Mouse (Mus musculus): ENCODE measurements around the gene Cpne4. TPM values are rescaled to one million over a fixed set of nuclear protein-coding genes. Genes with fewer than 3 reads are reported as not detected.

The Cpne4 gene
- total RNA-seq, 2 experiments from 2014 or later: not detected

DNA sequence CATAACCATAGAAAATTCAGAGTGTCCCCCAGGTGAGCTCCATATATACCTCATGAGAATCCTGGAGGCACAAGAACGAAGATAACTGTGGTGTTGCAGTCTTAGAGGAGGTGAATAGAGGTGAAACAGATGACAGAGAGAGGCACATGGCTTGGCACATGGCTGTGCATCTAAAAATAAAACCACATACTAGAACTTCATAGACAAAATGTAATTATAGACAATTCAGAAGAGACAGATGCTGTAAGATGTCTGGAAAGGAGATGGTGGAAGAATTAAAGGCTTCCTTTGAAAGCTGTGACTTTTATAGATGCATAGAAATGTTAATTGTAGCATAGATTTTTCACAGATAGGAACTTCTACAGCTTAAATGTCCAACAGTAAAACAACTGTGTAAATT is 451.1 kb downstream of the Cpne4 start:
- no peak for ATAC-seq (replicated peaks; ENCODE audit: low FRiP score, low TSS enrichment, poor library complexity, severe bottlenecking)

DNA sequence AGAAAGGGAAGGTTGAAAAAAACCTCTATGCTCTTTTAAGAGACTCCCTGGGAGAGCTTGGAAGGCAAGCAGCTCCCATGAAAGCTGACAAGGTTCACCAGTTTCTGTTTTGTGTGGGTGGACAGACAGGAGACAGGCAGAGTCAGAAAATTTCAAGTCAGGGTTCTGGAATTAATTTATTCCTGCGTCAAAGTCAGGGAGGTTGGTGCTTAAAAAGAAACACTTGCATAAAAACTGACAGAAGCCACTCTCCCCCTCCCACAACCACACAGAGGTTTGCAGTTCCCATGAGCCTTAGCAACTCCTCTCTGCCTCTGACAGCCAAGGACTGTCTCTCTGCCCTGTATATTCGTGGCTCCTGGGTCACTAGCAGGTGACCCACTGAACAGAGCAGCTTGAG is 463.6 kb downstream of the Cpne4 start:
- ATAC-seq (replicated peaks; ENCODE audit: low FRiP score, low TSS enrichment, poor library complexity, severe bottlenecking): no peak

DNA sequence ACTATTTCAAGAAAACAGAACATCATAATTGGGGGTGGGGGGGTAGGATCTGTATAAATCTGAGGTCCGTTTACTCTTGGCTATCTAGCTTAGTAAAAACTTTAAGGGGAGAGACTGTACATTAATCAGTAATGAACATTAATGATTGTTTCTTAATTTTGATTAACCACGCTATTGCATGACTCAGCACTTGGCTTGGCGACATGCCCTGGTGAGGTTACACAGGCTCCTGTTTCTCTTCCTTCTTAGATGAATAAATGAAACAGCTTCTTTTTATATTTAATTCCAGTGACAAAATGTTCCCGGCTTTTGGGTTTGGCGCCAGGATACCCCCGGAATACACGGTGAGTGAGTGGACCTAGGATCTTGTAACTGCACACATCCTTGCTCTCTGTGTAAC is 471.1 kb downstream of the Cpne4 start:
- no peak for ATAC-seq (replicated peaks; ENCODE audit: low FRiP score, low TSS enrichment, poor library complexity, severe bottlenecking)

DNA sequence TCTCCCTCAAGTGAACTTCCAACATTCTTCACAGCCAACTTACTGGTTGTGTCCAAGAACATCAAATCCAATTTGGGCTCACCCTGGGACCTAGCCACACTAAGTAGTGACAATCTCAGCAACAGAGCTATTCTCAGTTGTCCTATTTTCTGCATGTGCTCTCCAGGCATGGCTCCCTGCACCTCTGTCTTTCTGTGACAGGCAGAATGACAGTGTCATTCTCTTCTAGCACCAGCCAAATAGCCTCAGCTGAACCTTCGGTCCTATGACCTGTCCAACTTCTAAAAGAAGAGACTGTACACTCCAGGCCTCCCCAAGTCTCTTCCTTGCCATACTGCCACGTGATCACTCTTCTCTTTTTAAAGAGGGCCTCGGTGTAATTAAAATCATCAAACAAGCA is 481.2 kb downstream of the Cpne4 start:
- ATAC-seq (replicated peaks; ENCODE audit: low FRiP score, low TSS enrichment, poor library complexity, severe bottlenecking): no peak

DNA sequence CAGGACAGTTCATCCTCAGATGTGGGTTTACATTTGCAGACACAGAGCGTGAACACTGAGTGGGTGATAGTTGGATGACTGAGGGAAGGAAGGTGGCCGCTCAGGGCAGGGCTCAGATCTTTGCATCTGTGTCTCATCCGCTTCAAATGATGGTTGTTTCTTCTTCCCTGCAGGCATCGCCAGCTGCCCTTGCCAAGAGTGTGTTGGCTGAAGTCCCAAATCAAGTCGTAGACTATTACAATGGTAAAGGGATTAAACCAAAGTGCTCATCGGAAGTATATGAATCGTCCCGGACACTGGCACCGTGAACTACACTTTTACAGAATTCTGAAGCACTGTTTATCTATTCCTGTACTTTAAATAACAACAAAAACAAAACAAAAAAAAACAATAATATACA is 485.5 kb downstream of the Cpne4 start:
- no peak for ATAC-seq (replicated peaks; ENCODE audit: low FRiP score, low TSS enrichment, poor library complexity, severe bottlenecking)

DNA sequence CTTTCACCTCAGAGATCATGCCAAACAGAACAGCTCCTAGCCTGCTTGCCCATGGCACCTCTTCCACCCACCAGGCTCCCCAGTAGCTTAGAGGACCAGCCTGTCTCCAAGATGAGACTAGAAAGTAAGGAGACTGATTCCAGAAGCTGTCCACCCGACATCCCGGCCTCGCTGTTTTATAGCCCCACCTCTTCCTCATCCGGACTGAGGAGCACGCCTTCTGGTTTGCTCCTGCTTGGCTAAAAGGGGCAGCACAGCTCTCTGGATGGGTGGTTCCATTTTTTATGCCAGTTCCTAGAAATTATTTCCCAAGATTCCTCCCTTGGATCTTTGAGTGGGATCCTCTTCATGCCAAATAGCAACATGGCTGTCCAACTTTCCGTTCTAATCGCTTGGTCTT is 486.6 kb downstream of the Cpne4 start:
- no peak for ATAC-seq (replicated peaks; ENCODE audit: low FRiP score, low TSS enrichment, poor library complexity, severe bottlenecking)

DNA sequence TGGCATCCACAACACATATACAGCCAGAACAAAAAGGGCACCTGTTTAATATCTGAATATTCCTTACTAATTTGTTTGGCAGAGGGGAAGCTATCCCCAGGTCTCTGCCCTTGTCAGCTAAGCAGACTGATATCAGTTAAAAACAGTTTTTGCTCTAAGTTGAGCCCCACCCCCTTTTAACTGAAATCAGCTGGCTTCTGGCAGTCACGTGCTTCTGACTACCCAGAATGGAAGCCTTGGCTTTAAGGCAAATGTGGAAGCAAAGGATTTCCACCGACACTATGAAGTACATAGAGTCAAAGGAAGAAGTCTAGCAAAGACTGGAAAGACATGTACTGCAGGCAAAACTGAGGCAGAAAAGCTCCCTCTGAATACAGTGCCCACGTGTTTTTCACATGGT is 490.8 kb downstream of the Cpne4 start:
- no peak for ATAC-seq (replicated peaks; ENCODE audit: low FRiP score, low TSS enrichment, poor library complexity, severe bottlenecking)

DNA sequence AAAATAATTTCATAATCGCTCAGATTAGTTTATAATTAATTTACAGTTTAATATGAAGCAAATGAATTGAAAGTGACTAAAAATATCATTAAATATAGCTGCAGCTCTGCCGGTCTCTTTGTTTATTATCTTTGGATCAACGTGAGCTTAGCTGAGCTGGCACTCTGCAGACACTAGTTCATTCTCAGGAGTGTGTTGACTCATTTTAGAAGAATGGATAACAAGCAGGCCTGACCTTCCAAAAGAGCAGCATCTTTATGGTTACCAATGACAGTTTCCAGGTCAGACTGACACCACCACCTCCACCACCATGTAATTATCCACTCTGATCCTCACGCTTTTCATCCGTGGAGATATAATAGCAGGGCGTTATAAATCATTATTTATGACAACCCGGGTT is 498.9 kb downstream of the Cpne4 start:
- no peak for ATAC-seq (replicated peaks; ENCODE audit: low FRiP score, low TSS enrichment, poor library complexity, severe bottlenecking)

DNA sequence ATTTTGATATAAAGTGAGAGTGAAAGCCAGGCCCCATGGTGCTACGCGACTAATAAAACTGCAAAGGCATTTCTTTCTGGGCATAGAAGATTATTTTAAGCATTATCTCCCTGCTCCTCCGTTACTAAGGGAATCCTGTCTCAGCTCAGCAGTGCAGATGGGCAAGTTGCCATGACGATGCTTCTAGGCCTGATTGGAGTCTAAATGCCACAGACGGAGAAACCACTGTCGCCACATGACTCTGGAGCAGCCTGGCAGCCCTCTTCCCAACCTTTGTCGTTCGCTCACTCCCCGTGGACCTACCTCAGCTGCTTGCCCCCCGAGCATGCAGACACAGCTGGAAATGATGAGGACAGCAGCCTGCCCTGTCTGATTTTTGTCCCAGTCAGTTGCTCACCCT is 501.3 kb downstream of the Cpne4 start:
- ATAC-seq (replicated peaks; ENCODE audit: low FRiP score, low TSS enrichment, poor library complexity, severe bottlenecking): no peak

DNA sequence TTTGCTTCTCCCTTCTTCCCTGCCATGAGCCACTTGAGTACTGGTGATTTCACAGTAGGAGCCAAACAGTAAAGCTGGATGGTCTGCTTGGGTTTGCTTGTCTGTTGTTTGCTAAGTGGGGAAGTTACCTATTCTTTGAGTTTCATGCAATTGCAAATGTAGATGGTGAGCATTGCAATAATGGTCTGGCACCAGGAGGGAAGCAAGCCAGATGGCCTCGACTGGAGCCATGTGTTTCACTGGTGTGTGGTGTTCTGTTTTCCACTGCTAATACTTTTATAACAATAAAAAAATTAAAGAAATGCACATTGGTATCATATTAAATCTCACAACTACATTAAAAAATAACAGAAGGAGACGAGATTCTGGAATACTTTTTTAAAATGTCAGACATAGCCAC is 502.6 kb downstream of the Cpne4 start:
- no peak for ATAC-seq (replicated peaks; ENCODE audit: low FRiP score, low TSS enrichment, poor library complexity, severe bottlenecking)

DNA sequence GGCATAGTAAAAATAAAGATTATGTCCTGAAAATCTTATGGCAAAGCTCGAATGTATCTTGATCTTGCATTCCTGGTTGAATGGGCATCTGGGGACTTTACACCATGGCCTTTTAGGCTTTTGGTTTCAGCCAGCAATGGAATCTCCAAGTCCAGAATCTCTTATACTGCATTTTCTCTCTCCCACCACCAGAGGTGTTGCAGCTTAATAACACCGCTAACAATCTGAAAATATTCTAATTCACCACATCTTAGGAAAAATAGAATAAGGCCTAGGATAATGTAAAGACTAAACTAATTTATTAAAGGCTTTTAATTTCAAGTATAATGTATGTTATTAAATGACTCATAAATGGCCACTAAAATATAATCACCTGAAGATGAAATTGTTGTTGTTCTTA is 503.2 kb downstream of the Cpne4 start:
- no peak for ATAC-seq (replicated peaks; ENCODE audit: low FRiP score, low TSS enrichment, poor library complexity, severe bottlenecking)

DNA sequence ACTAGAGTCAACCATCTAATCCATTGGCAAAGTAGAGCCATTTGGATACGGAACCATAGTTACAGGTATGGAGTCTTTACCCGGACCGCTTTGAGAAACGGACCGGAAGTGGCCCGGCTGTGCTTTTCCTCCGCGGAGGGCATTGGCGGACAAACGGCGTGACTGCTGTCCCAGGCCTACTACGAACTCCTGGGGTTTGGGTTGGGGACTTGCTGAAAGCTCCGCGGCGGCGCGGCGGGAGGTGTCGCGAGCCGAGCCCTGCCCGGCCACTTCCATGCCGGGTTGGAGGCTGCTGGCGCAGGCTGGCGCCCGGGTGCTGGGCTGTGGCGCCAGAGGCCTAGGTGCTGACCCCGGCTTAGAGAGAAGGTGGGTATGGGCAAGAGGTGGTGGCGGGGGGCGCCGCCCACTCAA is 506.1 kb downstream of the Cpne4 start, which contains the start of gene Mrpl3:
Mrpl3 (plus strand) TSS at position 93 of the 411 bp plus-strand sequence.
- ATAC-seq (replicated peaks; ENCODE audit: low FRiP score, low TSS enrichment, poor library complexity, severe bottlenecking): peak; percentile 85

DNA sequence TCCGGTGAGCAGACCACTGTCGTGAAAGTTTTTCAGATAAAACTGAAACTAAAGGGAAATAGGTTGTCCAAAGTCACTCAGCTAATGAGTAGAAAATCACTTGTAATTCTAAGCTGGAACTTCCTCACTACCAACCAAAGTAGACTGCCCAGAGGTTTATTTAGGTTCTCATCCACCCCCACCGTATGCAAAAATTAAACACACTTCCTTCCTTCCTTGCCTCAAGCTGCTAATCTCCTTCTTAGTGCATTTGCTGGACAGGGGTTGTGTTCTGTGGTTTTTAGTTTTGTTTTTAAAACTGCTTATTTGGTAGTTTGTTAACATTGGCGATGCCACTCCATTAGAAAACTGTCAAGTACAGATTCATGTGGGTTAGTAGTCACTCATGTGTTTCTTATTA is 506.7 kb downstream of the Cpne4 start:
- ATAC-seq (replicated peaks; ENCODE audit: low FRiP score, low TSS enrichment, poor library complexity, severe bottlenecking): peak; percentile 25; the same call in 1 of the 2 replicates

DNA sequence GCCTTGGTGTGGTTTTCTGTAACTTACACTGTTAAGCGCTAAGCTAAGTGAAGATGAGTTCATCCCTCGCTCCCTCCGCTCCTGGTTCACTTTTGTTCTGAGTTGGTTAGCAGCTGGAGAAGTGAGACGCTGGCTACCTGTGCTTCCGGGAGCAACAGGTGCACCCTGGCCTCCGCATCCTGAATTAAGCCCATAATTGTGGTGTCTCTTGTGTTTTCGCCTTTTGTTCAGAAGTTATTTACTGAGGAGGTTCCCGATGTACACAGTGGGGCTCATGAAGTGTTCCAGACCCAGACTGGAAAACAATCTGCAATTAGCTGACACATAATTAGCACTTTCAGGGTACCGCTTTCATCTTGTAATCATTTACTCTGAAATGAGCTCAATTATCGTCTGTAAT is 522.0 kb downstream of the Cpne4 start:
- no peak for ATAC-seq (replicated peaks; ENCODE audit: low FRiP score, low TSS enrichment, poor library complexity, severe bottlenecking)

DNA sequence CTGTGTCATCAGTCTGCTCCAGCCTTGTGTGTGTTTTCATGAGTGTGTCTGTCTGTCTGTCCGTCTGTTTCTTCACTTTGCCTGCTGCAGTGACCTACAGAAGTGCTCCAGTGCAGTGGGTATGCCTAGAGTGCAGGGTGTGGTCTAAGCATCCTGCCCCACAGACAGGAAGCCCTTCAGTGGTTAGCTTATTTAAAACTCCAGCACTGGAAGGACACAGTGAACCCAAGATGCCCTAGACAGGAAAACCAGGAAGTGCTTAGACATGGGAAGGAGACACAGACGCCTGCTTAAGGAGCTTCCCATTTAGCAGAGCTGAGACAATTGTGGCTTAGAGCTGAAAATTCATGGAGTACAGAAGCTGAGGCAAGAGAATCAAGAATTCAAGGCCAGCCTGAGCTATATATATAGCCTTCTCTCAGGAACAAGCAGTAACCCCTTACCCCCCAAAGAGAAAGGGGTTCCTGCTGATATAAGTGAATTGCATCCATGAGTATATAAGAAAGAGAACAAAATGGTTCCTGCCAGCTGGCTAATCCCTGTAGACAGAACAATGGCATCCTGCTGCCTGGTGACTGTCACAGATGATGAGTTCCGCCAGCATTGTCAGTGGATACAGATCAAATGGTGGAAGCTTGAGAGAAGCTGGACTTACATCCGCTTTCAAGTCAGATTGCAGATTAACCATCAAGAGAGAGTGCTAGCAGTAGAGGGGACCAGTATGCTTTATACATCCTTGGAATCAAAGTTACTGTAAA is 526.1 kb downstream of the Cpne4 start:
- no peak for ATAC-seq (replicated peaks; ENCODE audit: low FRiP score, low TSS enrichment, poor library complexity, severe bottlenecking)

DNA sequence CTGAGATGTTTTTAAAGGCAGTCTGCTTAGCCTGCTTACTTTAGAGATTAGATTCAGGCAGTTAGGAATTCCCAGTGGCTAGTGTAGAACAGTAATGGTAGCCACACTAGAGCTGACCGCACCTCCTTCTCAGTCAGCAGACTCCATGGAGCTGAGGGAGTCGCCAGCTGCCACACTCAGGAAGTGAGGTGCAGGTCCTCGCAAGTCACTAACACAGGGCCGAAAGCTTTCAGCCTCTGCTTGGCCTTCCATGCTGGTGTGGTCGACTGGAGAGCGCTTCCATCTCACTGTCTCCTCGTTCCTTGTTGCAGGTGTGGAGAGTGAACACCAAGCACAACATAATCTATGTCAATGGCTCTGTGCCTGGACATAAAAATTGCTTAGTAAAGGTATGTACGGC is 527.8 kb downstream of the Cpne4 start:
- ATAC-seq (replicated peaks; ENCODE audit: low FRiP score, low TSS enrichment, poor library complexity, severe bottlenecking): no peak

DNA sequence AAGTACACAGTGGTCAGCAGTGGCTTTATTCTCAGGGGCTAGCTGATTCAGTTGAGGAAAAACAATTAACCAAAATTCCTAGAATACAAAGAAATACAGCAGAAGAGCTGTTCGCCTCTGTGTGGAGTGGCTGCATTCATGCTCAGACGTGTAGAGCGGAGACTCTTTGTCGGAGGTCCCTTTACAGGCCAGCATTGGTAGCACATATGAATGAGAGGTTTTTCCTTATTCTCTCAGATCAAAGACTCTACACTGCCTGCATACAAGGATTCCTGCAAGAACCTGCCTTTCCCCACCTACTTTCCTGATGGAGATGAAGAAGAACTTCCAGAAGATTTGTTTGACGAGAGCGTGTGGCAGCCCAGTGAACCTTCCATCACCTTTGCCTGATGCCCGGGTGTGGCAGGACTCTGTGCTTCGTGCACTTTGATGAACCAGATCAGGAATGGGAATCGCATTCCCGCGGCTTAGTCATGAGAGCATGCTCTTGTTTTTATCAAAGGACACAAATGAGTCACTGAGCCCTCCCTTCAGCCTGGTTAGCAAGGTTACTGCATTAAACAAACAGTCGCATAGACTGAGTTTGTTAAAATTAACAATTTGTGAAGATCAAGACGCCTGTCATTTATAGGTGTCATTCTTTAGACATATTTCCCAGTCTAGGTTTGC is 529.8 kb downstream of the Cpne4 start:
- no peak for ATAC-seq (replicated peaks; ENCODE audit: low FRiP score, low TSS enrichment, poor library complexity, severe bottlenecking)

DNA sequence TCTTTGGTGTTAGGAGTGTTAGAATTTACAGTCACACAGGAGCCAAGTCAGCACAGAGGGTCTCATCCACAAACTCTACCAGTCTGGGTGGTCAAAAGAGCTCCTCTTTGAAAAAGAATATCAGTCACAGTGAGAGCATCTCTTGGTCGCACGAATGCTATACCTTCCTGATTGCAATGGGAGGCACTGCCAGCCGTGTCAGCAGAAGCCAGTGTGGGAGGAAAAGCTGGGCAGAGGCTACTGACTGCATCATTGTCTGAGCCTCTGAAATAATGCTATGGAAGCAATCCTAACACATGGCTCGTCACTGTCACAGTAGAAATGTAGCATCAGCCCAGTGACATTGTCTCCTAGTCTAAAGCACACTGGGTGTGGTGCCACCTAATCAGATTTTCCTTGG is 531.4 kb downstream of the Cpne4 start:
- no peak for ATAC-seq (replicated peaks; ENCODE audit: low FRiP score, low TSS enrichment, poor library complexity, severe bottlenecking)

DNA sequence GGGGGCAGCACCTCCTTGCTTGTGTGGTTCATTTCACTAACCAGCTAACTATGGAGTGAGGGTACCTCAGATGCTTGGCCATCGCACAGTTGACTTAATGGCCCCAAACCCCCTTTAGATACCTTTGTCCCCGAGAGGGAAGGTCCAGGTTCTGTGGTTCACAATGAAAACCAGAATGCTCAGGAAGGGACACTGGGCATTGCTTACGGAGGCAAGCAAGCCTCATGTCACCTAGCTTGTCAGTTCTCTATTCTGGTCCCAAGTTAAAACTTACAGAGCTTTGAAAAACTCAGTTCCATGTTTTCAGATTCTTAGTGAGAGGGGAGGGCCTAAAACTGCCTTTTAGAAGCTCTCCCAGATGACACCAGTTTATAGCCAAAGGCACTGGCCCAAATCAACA is 533.2 kb downstream of the Cpne4 start:
- ATAC-seq (replicated peaks; ENCODE audit: low FRiP score, low TSS enrichment, poor library complexity, severe bottlenecking): no peak
